Mouse (Mus musculus): ENCODE measurements around the gene Clip1.

DNA sequence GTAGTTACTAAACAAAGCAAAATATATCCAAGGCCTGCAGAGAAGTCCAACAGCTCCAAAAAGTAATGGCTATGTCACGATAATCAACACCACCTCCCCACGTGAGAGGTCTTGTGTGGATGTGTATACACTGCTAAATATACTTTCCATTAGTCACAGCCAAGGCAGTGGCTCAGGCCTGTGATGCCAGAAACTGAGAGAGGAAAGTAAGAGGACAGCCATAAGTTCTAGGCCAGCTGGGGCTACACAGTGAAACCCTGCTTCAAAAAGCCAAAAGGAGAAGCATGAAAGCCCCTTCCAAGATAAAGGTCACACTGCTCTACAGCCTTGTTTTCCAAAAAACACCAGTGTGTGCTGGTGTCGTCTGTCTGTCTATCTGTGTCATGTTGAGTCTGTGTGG is 22.8 kb downstream of the Clip1 start:
- TF ChIP-seq CTCF (conservative IDR thresholded peaks at IDR 0.05; ENCODE audit: low read length) (no peak), POU5F1 (IDR thresholded peaks at IDR 0.05; ENCODE audit: borderline replicate concordance, low read length) (no peak)

Data from E14TG2a.4 (cell line).